Mouse (Mus musculus) brain, adult 2 months (tissue): Measurements from ENCODE around the gene D430019H16Rik.

Experiments
- DNase-seq: peaks from one replicate; pipeline ENCODE4 v3.0.0; 2011; ENCODE audit warnings: low read depth, low spot score

D430019H16Rik gene

GRCm38 (mm10) chr12:105453670-105454257 lies at the start of gene D430019H16Rik:
D430019H16Rik (plus strand) TSS chr12:105453856.
- peak; percentile 69 for DNase-seq

GRCm38 (mm10) chr12:105406008-105406407 lies 47.6 kb upstream of the D430019H16Rik start:
- DNase-seq: no peak

- peak; percentile 33 for DNase-seq
Measured at GRCm38 (mm10) chr12:105413909-105414308, 39.7 kb upstream of the D430019H16Rik start.

- DNase-seq: no peak
Measured at GRCm38 (mm10) chr12:105420476-105420875, 33.2 kb upstream of the D430019H16Rik start.

- DNase-seq: peak; percentile 70
Measured at GRCm38 (mm10) chr12:105426541-105426940, 27.1 kb upstream of the D430019H16Rik start.

GRCm38 (mm10) chr12:105427039-105427757 lies 26.5 kb upstream of the D430019H16Rik start:
- peak; percentile 94 for DNase-seq

GRCm38 (mm10) chr12:105431872-105432271 lies 21.8 kb upstream of the D430019H16Rik start:
- peak; percentile 59 for DNase-seq

- no peak for DNase-seq
Measured at GRCm38 (mm10) chr12:105432807-105433206, 20.8 kb upstream of the D430019H16Rik start.

GRCm38 (mm10) chr12:105438259-105438658 lies 15.4 kb upstream of the D430019H16Rik start:
- DNase-seq: peak; percentile 81

GRCm38 (mm10) chr12:105439976-105440375 lies 13.7 kb upstream of the D430019H16Rik start:
- no peak for DNase-seq

GRCm38 (mm10) chr12:105443569-105443968 lies 10.1 kb upstream of the D430019H16Rik start:
- peak; percentile 88 for DNase-seq

GRCm38 (mm10) chr12:105445767-105446166 lies 7.9 kb upstream of the D430019H16Rik start:
- no peak for DNase-seq

- peak; percentile 73 for DNase-seq
Measured at GRCm38 (mm10) chr12:105449239-105449638, 4.4 kb upstream of the D430019H16Rik start.

GRCm38 (mm10) chr12:105454258-105455062 lies 804 bp downstream of the D430019H16Rik start:
- peak; percentile 54 for DNase-seq

- DNase-seq: peak; percentile 80
Measured at GRCm38 (mm10) chr12:105455063-105455559, 1.5 kb downstream of the D430019H16Rik start.

- no peak for DNase-seq
Measured at GRCm38 (mm10) chr12:105458791-105459190, 5.1 kb downstream of the D430019H16Rik start.

GRCm38 (mm10) chr12:105461066-105461465 lies 7.4 kb downstream of the D430019H16Rik start:
- DNase-seq: no peak

- no peak for DNase-seq
Measured at GRCm38 (mm10) chr12:105469026-105469425, 15.4 kb downstream of the D430019H16Rik start.

GRCm38 (mm10) chr12:105475230-105475911 lies 21.7 kb downstream of the D430019H16Rik start:
- DNase-seq: peak; percentile 83

GRCm38 (mm10) chr12:105476453-105476852 lies 22.8 kb downstream of the D430019H16Rik start:
- peak; percentile 53 for DNase-seq

GRCm38 (mm10) chr12:105476993-105477392 lies 23.3 kb downstream of the D430019H16Rik start:
- DNase-seq: peak; percentile 75
